Mouse (Mus musculus) midbrain, embryonic 15.5 days (tissue): Measurements from ENCODE around the gene Setd1a. TPM values are rescaled to one million over a fixed set of nuclear protein-coding genes. Genes with fewer than 3 reads are reported as not detected.
"Not testable (repeated sequence)": the region's sequence is repeated elsewhere in the genome, so short reads cannot be mapped to it uniquely, and the experiment has no call there.

Experiments used
- ATAC-seq: fragments of 200-750 bp; cut with Nextera tagmentation; replicated peaks from 2 replicates; pipeline ENCODE4 v1.8.0; 2017; ENCODE audit warnings: moderate TSS enrichment
- H3K27ac ChIP-seq: fragments of 300-500 bp; sonication (generic); 2 replicates; pipeline ENCODE4 v1.5.1; 2015; ENCODE audit warnings: mild to moderate bottlenecking, inconsistent platforms
- H3K27me3 ChIP-seq: fragments of 300-500 bp; sonication (generic); replicated peaks from 2 replicates; pipeline ENCODE4 v1.6.1; 2015; ENCODE audit warnings: inconsistent platforms
- H3K36me3 ChIP-seq: fragments of 300-500 bp; sonication (generic); replicated peaks from 2 replicates; pipeline ENCODE4 v1.6.1; 2015; ENCODE audit warnings: inconsistent platforms
- H3K4me1 ChIP-seq: fragments of 300-500 bp; sonication (generic); 2 replicates; pipeline ENCODE4 v1.6.1; 2015; ENCODE audit warnings: inconsistent platforms
- H3K4me2 ChIP-seq: fragments of 300-500 bp; sonication (generic); 2 replicates; pipeline ENCODE4 v1.6.1; 2015; ENCODE audit warnings: inconsistent platforms, mild to moderate bottlenecking, moderate library complexity
- H3K4me3 ChIP-seq: fragments of 300-500 bp; sonication (generic); 2 replicates; pipeline ENCODE4 v1.5.1; 2015; ENCODE audit warnings: mild to moderate bottlenecking, inconsistent platforms
- H3K9ac ChIP-seq: fragments of 300-500 bp; sonication (generic); 2 replicates; pipeline ENCODE4 v1.6.1; 2015; ENCODE audit warnings: mild to moderate bottlenecking, inconsistent platforms
- H3K9me3 ChIP-seq: fragments of 300-500 bp; sonication (generic); 2 replicates; pipeline ENCODE4 v1.6.1; 2016; ENCODE audit warnings: inconsistent platforms
- WGBS: fragments of 180-500 bp; shearing (Covaris S2); methylation state at CpG from one replicate; pipeline ENCODE4 v1.1.7; 2015; ENCODE audit warnings: mixed read lengths; 5-methylcytosine and 5-hydroxymethylcytosine counted together
- polyA plus RNA-seq: library from polyadenylated mRNA; unstranded; fragments of >200 nt; fragmentation: Nextera tagmentation; extraction: Ambion mirVana; gene quantifications from 2 replicates; pipeline ENCODE4 v1.2.1, GENCODE M21; 2015

Gene Setd1a
- polyA plus RNA-seq, 1 experiment from 2014 or later, result 21.6 TPM

DNA sequence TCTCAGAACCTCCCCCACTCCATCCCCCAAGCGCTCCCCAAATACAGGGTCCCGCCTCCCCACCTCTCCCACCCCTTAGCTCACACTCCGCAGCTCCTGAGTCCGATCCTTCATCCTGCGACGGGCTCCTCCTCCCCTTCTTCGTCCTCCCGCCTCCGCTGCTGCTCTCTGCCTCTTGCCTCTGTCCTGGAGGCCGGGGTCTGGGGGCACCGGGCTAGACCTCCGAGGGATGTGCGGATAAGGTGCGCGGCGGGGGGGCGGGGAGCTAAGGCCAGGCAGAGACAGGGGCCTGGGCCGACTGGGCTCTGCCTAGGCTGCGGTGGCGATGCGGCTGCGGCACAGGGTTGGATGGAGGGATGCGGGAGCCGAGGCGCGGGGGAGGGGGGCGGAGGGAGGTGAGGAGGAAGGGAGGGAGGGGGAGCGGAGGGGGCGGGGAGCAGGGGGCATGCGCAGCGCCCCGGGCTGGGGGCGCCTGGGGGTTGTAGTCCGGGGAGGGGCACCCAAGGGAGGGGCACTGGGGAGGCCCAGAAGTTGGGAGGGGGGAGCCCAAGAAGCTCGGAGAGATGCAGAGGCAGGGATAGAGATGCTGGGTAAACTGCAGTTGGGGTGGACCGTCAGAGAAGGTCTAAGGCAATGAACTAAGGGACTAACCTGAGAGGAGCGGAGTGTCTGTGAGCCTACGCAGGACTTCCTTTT is 47.9 kb downstream of the Setd1a start, which contains the start of the genes Stx4a and Stx1b:
Gene Stx4a, plus strand, starts transcription at position 119 of the 696 bp plus-strand sequence.
Gene Stx1b, minus strand, starts transcription at position 374 of the 696 bp plus-strand sequence.
- H3K9ac ChIP-seq, result peak within 1 kb of the TSS; percentile 93
- H3K4me3 ChIP-seq, result peak within 1 kb of the TSS; percentile 91
- H3K4me1 ChIP-seq, result peaks cover 30% of the 10 kb centered on the region
- peak within 1 kb of the TSS; percentile 85 for H3K4me2 ChIP-seq
- H3K27me3 ChIP-seq, result no peaks in the 10 kb centered on the region
- peak; percentile 91 for ATAC-seq
- 3% methylated on average over 28 of the region's 38 CpGs for WGBS
- no peaks in the 10 kb centered on the region for H3K9me3 ChIP-seq
- H3K36me3 ChIP-seq, result no peaks in the 10 kb centered on the region
- H3K27ac ChIP-seq, result peak within 1 kb of the TSS; percentile 93

DNA sequence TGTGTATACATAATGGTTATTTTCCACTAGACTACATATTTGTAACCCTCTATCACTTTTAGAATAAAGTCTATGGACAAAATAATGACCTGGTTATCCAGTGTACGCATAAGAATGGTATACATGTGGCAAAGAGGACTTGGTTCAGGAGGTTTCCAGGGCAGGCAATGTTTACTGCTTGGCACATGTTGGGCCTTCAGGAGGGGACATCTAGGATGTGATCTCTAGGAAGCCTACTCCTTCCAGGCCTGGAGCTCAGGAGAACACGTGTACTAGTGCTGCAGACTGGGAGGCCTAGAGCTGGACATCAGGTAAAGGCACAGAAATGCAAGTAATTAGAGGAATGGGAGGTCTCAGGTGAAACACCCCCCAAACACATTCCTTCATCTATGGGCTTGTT is 59.1 kb downstream of the Setd1a start:
- WGBS, result 79% methylated on average over 2 of the region's 2 CpGs
- no peak for ATAC-seq
- Histone ChIP-seq H3K4me3 (no peak overlapping the region), H3K4me2 (no peak overlapping the region), H3K27me3 (no peaks in the 10 kb centered on the region), H3K36me3 (no peaks in the 10 kb centered on the region), H3K4me1 (peaks cover 3% of the 10 kb centered on the region; the same call in 1 of the 2 replicates), H3K9ac (no peak overlapping the region), H3K27ac (no peak overlapping the region), H3K9me3 (no peaks in the 10 kb centered on the region)

DNA sequence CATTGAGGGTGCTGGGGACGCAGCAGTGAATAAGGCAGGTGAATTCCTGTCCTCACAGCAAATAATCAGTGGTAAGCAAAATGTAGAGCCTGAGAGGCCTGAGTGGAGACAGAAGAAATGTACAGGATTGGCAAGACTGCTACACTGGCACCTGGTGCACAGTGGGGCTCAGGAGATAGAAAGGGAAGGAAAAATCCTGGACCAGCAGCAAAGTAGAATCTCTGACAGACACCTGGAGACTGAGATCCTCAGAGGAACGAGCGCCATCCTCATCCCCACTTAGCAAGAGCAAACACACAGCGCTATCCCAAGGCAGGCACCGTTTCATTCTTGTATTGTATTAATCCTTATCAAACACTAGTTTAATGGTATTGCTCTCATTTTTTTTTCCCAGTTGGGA is 61.0 kb downstream of the Setd1a start:
- H3K27ac ChIP-seq, result no peak overlapping the region
- H3K9me3 ChIP-seq, result no peaks in the 10 kb centered on the region
- H3K9ac ChIP-seq, result no peak overlapping the region
- WGBS, result 89% methylated on average over 5 of the region's 5 CpGs
- H3K4me2 ChIP-seq, result no peak overlapping the region
- H3K4me1 ChIP-seq, result peaks cover 9% of the 10 kb centered on the region
- no peaks in the 10 kb centered on the region for H3K27me3 ChIP-seq
- no peak overlapping the region for H3K4me3 ChIP-seq
- ATAC-seq, result no peak
- no peaks in the 10 kb centered on the region for H3K36me3 ChIP-seq

DNA sequence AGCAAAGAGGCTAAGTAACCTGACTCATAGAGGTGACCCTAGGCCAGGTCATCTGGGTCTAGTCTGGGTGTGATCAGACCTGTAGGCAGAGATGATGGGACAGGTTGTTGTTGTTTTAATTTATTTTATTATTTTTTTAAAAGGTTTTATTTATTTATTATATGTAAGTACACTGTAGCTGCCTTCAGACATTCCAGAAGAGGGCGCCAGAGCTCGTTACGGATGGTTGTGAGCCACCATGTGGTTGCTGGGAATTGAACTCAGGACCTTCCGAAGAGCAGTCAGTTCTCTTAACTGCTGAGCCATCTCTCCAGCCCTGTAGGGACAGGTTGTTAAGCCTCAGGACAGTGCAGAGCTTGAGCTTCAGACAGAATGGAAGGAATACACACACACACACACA is 61.4 kb downstream of the Setd1a start:
- not testable (repeated sequence) for H3K9me3 ChIP-seq, H3K27me3 ChIP-seq, H3K4me3 ChIP-seq, H3K9ac ChIP-seq, ATAC-seq, H3K27ac ChIP-seq, H3K4me2 ChIP-seq, H3K36me3 ChIP-seq
- H3K4me1 ChIP-seq, result peaks cover 13% of the 10 kb centered on the region
- 78% methylated on average over 4 of the region's 4 CpGs for WGBS

DNA sequence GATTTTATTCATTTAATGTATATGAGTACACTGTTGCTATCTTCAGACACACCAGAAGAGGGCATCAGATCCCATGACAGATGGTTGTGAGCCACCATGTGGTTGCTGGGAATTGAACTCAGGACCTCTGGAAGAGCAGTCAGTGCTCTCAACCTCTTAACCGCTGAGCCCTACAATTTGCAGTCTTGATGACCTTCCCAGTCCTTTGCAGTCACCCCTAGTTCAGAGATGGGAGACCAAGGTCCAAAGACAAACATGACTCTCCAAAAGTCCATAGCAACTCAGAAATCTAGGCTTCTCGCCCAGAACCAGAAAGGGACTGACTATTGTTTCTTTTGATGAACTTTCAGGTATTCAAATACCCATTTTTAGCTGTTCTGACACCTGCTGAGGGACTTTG is 63.6 kb downstream of the Setd1a start:
- WGBS, result 72% methylated on average over 2 of the region's 2 CpGs
- H3K4me3 ChIP-seq, H3K36me3 ChIP-seq, H3K27me3 ChIP-seq, H3K9ac ChIP-seq, H3K4me2 ChIP-seq, H3K9me3 ChIP-seq, ATAC-seq: not testable (repeated sequence)
- 0 out of 2 replicates have a peak overlapping the region, but pooled peaks have one; percentile 90 for H3K27ac ChIP-seq
- H3K4me1 ChIP-seq, result peaks cover 15% of the 10 kb centered on the region

DNA sequence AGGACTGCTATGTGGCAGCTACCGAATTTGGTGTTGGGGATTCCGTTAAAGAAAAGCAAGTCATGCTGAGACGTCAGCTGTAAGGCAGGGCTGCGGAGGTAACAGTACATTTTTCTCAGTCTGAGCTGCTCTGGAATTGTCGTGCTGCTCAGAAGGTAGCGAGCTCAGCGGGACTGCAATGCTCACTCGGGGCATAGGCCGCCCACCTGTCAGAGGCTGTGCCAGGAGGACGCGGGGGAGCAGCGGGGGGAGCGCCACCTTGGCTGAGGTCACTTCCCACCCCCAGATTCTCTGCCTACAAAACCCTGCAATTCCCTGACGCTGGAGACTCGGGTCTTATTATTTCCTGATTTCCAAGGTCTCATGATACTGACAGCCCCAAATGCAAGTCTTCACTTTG is 64.4 kb downstream of the Setd1a start:
- peak; percentile 44; the same call in 1 of the 2 replicates for ATAC-seq
- peak overlapping the region; percentile 66 for H3K4me3 ChIP-seq
- no peaks in the 10 kb centered on the region for H3K27me3 ChIP-seq
- H3K9ac ChIP-seq, result peak overlapping the region; percentile 60
- 4% methylated on average over 15 of the region's 15 CpGs for WGBS
- H3K27ac ChIP-seq, result peak overlapping the region; percentile 90
- peaks cover 15% of the 10 kb centered on the region for H3K4me1 ChIP-seq
- no peaks in the 10 kb centered on the region for H3K36me3 ChIP-seq
- H3K9me3 ChIP-seq, result no peaks in the 10 kb centered on the region
- peak overlapping the region; percentile 89 for H3K4me2 ChIP-seq

DNA sequence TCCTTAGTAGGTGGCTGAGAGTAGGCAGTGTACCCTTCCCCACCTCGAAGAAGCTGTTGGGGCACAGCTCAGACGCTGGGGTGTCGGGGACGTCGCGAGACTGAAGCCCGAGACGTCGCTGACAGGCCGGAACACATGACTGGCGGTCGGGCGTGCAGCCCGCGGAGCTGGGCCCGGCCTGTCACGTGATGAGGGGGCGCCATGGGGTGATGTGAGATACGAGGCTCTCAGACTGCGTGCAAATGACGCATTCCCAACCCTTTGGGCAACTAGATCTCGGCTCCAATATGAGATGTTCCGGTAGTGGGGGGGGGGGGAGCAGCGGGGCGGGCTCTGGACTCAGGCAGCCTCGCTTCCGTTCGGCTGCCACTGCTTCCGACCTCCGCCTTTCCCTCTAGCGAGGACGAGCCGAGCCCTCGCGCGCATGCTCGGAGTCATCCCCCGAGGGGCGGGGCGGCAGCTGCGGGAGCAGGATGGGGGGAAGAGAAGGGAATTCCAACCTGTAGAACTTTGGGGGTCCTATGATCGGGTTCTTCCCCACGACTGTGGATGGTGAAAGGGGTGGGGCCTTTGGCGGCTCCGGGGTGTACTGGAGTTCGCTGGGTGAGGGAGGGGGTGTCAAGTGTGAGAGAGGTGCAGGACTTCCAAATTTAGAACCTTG is 65.0 kb downstream of the Setd1a start:
- Histone ChIP-seq H3K27ac (peak overlapping the region; percentile 90), H3K36me3 (no peaks in the 10 kb centered on the region), H3K9me3 (no peaks in the 10 kb centered on the region), H3K27me3 (no peaks in the 10 kb centered on the region), H3K4me2 (peak overlapping the region; percentile 89), H3K9ac (peak overlapping the region; percentile 60), H3K4me1 (peaks cover 15% of the 10 kb centered on the region), H3K4me3 (peak overlapping the region; percentile 66)
- under 1% methylated on average over 39 of the region's 46 CpGs for WGBS
- ATAC-seq, result peak; percentile 96

DNA sequence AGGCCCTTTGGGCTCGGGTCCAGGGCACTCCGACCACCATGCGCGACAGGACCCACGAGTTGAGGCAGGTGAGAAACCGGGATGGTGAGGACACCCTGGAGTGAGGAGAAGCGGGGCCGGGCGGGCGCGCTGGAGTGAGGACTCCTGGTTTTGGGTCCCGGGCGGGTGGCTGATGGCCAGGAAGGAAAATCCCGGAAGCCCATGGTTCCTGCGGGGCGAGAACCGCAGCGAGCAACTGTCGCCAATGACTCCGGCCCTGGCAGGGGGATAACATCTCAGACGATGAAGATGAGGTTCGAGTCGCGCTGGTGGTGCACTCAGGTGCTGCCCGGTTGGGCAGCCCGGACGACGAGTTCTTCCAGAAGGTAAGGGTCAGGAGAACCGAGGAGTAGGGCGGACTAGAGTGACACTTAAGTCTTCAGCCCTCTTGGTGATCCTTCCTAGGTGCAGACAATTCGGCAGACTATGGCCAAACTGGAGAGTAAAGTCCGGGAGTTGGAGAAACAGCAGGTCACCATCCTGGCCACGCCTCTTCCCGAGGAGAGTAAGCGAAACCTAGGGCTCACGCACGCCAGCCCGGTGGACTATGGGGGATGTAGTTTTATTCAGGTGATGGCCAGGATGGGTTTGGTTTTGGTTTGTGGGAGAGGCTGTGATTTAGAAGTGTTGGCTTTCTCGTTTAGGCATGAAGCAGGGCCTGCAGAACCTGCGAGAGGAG is 65.7 kb downstream of the Setd1a start:
- H3K4me3 ChIP-seq, result peak overlapping the region; percentile 66
- H3K27me3 ChIP-seq, result no peaks in the 10 kb centered on the region
- peak overlapping the region; percentile 89 for H3K4me2 ChIP-seq
- WGBS, result 1% methylated on average over 40 of the region's 40 CpGs
- no peaks in the 10 kb centered on the region for H3K9me3 ChIP-seq
- H3K9ac ChIP-seq, result peak overlapping the region; percentile 60
- peaks cover 15% of the 10 kb centered on the region for H3K4me1 ChIP-seq
- peak overlapping the region; percentile 90 for H3K27ac ChIP-seq
- ATAC-seq, result peak; percentile 68
- no peaks in the 10 kb centered on the region for H3K36me3 ChIP-seq

Other genes with a start within 250 kb of the Setd1a start
- gene Tmem265, start 215.3 kb upstream of the Setd1a start, polyA plus RNA-seq, result 5.7 and 6.3 TPM in 2 replicates
- gene Phkg2, start 203.3 kb upstream of the Setd1a start, polyA plus RNA-seq, result 60.0 and 61.0 TPM in 2 replicates
- 10.8 and 10.9 TPM in 2 replicates for gene Ccdc189, start 188.1 kb upstream of the Setd1a start, polyA plus RNA-seq
- gene Rnf40, start 187.9 kb upstream of the Setd1a start, polyA plus RNA-seq, result 47.9 and 51.1 TPM in 2 replicates
- 25.5 and 26.6 TPM in 2 replicates for gene Zfp629, start 160.9 kb upstream of the Setd1a start, polyA plus RNA-seq
- gene Bcl7c, start 67.7 kb upstream of the Setd1a start, polyA plus RNA-seq, result 52.9 and 59.2 TPM in 2 replicates
- 3.7 and 3.8 TPM in 2 replicates for gene Ctf1, start 63.9 kb upstream of the Setd1a start, polyA plus RNA-seq
- 0.12 and 0.15 TPM in 2 replicates for gene Ctf2, start 44.5 kb upstream of the Setd1a start, polyA plus RNA-seq
- 10.8 and 12.1 TPM in 2 replicates for gene Fbxl19, start 32.1 kb upstream of the Setd1a start, polyA plus RNA-seq
- gene Orai3, start 6.9 kb upstream of the Setd1a start, polyA plus RNA-seq, result 8.1 and 9.8 TPM in 2 replicates
- gene Gm49388, start 8.9 kb downstream of the Setd1a start, polyA plus RNA-seq, result not detected in 2 replicates
- 8.9 and 10.2 TPM in 2 replicates for gene Hsd3b7, start 23.9 kb downstream of the Setd1a start, polyA plus RNA-seq
- 19.5 and 21.8 TPM in 2 replicates for gene Stx4a, start 47.6 kb downstream of the Setd1a start, polyA plus RNA-seq
- gene Stx1b, start 47.9 kb downstream of the Setd1a start, polyA plus RNA-seq, result 70.0 and 72.9 TPM in 2 replicates
- 10.6 and 11.4 TPM in 2 replicates for gene Zfp646, start 99.6 kb downstream of the Setd1a start, polyA plus RNA-seq
- 46.8 and 48.1 TPM in 2 replicates for gene Zfp668, start 100.2 kb downstream of the Setd1a start, polyA plus RNA-seq
- gene Prss53, start 114.3 kb downstream of the Setd1a start, polyA plus RNA-seq, result 1.2 and 1.3 TPM in 2 replicates
- not detected in 2 replicates for gene Gm21974, start 118.8 kb downstream of the Setd1a start, polyA plus RNA-seq
- gene Vkorc1, start 118.9 kb downstream of the Setd1a start, polyA plus RNA-seq, result 52.9 and 58.8 TPM in 2 replicates
- 61.3 and 66.6 TPM in 2 replicates for gene Bckdk, start 127.4 kb downstream of the Setd1a start, polyA plus RNA-seq
- gene Kat8, start 135.8 kb downstream of the Setd1a start, polyA plus RNA-seq, result 50.7 and 53.1 TPM in 2 replicates
- 0.29 and 0.35 TPM in 2 replicates for gene Prss8, start 153.4 kb downstream of the Setd1a start, polyA plus RNA-seq
- 10.4 and 15.5 TPM in 2 replicates for gene Prss36, start 170.1 kb downstream of the Setd1a start, polyA plus RNA-seq
- gene Fus, start 190.8 kb downstream of the Setd1a start, polyA plus RNA-seq, result 380 and 381 TPM in 2 replicates
- gene Pycard, start 217.2 kb downstream of the Setd1a start, polyA plus RNA-seq, result 6.5 and 7.9 TPM in 2 replicates
- 0.10 TPM in 1 of 2 replicates, not detected in the other for gene Trim72, start 227.3 kb downstream of the Setd1a start, polyA plus RNA-seq